Mouse (Mus musculus) urinary bladder, adult 2 months (tissue): ENCODE data around the gene Map3k21. TPM values are rescaled to one million over a fixed set of nuclear protein-coding genes. Genes with fewer than 3 reads are reported as not detected.
A peak's percentile ranks its signal among the peaks of the same experiment; 100 is the strongest.

Source experiments
- DNase-seq: peaks from one replicate; pipeline ENCODE4 v3.0.0; 2022; ENCODE audit warnings: low spot score
- polyA plus RNA-seq: library from polyadenylated mRNA; depleted of rRNA; stranded (reverse); fragments of >200 nt; gene quantifications from 2 replicates; pipeline ENCODE4 v1.2.3, GENCODE M21; 2012; rRNA removed

The Map3k21 gene
- 0.40 and 0.44 TPM in 2 replicates for polyA plus RNA-seq

GRCm38 (mm10) chr8:125910365-125911228 is at the start of gene Map3k21:
TSS of gene Map3k21 (plus strand) at chr8:125910450.
- DNase-seq, result peak; percentile 32

GRCm38 (mm10) chr8:125866125-125866524 is 44.1 kb upstream of the Map3k21 start:
- DNase-seq, result no peak

GRCm38 (mm10) chr8:125868552-125868951 is 41.7 kb upstream of the Map3k21 start:
- DNase-seq, result no peak

GRCm38 (mm10) chr8:125869739-125870138 is 40.5 kb upstream of the Map3k21 start:
- DNase-seq, result no peak

GRCm38 (mm10) chr8:125870179-125870702 is 40.0 kb upstream of the Map3k21 start:
- DNase-seq, result no peak

GRCm38 (mm10) chr8:125870821-125871321 is 39.4 kb upstream of the Map3k21 start:
- peak; percentile 42 for DNase-seq

- DNase-seq, result no peak
Observed at GRCm38 (mm10) chr8:125872501-125873249, 37.6 kb upstream of the Map3k21 start.

- no peak for DNase-seq
Observed at GRCm38 (mm10) chr8:125873250-125873534, 37.1 kb upstream of the Map3k21 start.

- DNase-seq, result no peak
Observed at GRCm38 (mm10) chr8:125880447-125880846, 29.8 kb upstream of the Map3k21 start.

GRCm38 (mm10) chr8:125887549-125887948 is 22.7 kb upstream of the Map3k21 start:
- no peak for DNase-seq

GRCm38 (mm10) chr8:125889920-125890319 is 20.3 kb upstream of the Map3k21 start:
- no peak for DNase-seq

- no peak for DNase-seq
Observed at GRCm38 (mm10) chr8:125897388-125897787, 12.9 kb upstream of the Map3k21 start.

- no peak for DNase-seq
Observed at GRCm38 (mm10) chr8:125897868-125898788, 12.1 kb upstream of the Map3k21 start, which contains the start of gene Pcnx2. TSS of gene Pcnx2 (minus strand) at chr8:125898317.

GRCm38 (mm10) chr8:125898899-125899298 is 11.4 kb upstream of the Map3k21 start:
- no peak for DNase-seq

GRCm38 (mm10) chr8:125901167-125901566 is 9.1 kb upstream of the Map3k21 start:
- no peak for DNase-seq

GRCm38 (mm10) chr8:125902521-125902920 is 7.7 kb upstream of the Map3k21 start:
- DNase-seq, result no peak

- no peak for DNase-seq
Observed at GRCm38 (mm10) chr8:125905341-125905740, 4.9 kb upstream of the Map3k21 start.

GRCm38 (mm10) chr8:125907311-125907710 is 2.9 kb upstream of the Map3k21 start:
- no peak for DNase-seq

GRCm38 (mm10) chr8:125909661-125910364 is 437 bp upstream of the Map3k21 start:
- DNase-seq, result peak; percentile 41

- no peak for DNase-seq
Observed at GRCm38 (mm10) chr8:125911229-125911580, 955 bp downstream of the Map3k21 start.

GRCm38 (mm10) chr8:125913206-125913605 is 3.0 kb downstream of the Map3k21 start:
- DNase-seq, result no peak
